Mouse (Mus musculus) MEL-GATA-1-ER (cell line): ENCODE measurements around the gene Cers5.
"Not testable (repeated sequence)": the region's sequence is repeated elsewhere in the genome, so short reads cannot be mapped to it uniquely, and the experiment has no call there.

Experiments
- DNase-seq: peaks from one replicate; pipeline ENCODE4 v3.0.0-alpha.2; 2012; ENCODE audit warnings: low read depth; ENCODE audit errors: extremely low read depth

Cers5 gene

DNA sequence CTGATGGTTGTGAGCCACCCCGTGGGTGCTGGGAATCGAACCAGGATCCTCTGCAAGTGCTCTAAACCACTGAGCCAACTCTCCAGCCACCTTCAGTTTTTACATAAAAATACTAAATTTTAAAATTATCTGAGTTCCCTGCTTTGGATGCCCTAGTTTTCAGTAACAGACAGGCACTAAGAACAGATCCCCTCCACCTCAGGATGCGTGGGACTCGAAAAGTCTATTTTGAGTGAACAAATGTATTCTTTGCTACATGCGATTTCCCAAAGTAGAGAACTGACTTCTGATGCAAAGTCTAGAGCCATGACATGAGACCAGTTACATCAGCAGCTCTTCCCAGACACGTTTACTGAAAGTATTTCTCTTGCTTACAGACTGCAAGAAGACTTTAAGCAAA is 17.8 kb upstream of the Cers5 start:
- no peak for DNase-seq

DNA sequence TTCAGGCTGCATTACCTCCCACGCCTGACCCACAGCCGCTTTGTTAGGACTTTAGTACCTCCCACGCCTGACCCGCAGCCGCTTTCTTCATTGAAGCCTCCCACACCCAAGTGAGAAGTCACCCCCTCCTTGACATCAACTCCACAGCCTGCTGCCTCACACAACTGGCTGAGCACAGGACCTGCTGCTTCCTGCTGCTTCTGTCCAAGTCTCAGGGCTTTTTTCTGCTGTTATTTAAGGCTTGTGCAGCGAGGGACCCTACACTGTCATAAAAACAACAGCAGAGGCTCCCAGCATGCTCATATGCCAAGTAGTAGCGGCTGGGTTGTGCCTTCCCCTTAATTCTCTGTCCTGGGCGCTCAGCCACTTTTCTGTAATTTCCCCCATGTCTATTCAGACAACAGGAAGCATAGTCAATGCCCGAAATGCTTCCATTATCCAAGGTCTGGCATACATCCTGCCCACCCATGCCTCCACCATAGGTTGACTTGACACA is 15.0 kb upstream of the Cers5 start:
- DNase-seq: no peak

DNA sequence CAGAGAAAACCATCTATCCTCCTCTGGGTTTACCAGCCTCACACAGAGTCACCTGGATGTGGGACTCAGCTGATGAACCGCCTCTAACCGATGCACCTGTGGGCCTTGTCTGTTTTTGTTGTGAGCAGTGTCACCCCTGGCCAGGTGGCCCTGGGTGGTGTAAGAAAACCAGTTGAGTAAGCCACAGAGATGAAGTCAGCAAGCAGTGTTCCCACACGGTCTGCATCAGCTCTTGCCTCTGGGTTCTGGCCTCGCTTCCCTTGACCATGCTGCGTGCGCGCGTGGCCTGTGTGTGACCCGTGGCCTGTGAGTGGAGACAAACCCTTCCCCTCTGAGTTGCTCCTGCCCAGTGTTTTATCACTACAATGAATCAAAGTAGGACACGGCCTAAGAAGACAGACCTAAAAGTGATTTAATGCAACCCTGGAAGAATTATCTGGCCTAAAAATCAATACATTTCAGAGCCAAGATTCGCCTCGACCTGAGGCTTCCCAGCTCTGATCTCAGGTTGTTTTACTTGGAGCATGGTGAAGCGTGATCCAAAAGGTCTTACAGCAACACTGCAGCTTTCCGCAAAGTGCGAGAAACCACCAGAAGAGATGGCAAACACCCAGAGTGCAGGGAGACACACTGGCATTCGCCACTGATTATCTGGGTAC is 6.1 kb upstream of the Cers5 start:
- no peak for DNase-seq

DNA sequence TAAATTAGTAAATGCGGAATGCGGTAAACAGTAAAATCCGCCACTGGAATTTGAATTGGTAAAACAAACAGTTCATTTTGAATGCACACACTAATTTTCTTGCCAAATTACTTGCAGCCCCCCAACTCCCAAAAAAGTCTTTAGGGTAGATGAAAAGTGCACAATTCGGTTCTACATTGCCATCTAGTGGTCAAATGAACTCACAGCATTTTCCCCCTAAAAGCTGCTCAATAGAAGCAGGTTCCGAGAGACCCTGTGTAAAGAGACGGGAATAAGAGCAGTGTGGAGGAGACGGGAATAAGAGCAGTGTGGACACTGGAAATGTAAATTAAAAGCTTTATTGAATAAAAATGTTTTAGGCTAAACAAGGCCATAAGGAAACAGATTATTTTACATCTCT is 5.5 kb upstream of the Cers5 start:
- DNase-seq: peak; percentile 34

DNA sequence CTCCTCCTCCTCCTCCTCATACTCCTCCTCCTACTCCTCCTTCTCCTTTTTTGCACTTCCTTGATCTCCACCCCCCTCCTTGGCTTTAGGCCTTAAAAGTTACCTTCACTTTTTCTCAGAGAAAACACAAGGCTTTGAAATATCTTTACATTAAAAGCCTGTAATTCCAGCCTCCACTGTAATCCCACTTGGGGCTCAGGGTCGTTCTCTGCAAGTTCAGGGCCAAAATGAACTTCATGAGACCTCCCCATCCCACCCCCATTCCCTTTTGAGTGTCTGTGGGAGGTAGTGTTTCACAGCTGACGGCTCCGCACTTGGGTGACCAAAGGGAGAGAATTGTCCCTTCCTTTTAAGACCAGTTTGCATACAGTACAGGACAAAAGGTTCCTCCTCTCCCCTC is 240 bp upstream of the Cers5 start:
- DNase-seq: no peak

DNA sequence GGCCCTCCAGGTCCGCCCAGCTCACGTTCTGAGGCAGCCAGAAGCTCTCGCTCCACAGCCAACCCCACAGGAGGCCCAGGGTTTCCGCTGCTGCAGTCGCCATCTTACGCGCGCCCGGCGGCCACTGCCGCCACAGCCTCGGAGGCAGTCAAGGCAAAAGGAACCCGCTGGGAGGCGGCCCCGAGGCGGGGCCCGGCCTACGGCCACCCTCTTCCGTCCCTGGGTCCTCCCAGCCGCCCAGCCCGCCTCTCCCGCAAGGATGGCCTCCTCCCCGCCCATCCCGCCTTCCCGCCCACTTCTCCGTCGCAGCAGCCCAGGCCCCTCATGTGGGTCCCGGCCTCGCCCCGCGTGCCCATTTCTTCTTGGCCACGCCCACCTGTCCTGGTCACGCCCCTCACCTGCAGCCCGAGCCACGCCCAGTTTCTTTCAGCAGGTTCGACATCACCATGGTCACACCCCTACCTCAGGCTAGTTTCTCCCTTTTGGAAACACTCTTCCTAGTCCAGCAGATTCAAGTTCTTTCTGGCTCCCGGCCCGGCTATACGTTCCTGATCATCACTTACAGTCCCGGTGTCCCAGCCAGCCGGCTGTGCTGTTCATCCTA is 306 bp downstream of the Cers5 start:
- peak; percentile 80 for DNase-seq

DNA sequence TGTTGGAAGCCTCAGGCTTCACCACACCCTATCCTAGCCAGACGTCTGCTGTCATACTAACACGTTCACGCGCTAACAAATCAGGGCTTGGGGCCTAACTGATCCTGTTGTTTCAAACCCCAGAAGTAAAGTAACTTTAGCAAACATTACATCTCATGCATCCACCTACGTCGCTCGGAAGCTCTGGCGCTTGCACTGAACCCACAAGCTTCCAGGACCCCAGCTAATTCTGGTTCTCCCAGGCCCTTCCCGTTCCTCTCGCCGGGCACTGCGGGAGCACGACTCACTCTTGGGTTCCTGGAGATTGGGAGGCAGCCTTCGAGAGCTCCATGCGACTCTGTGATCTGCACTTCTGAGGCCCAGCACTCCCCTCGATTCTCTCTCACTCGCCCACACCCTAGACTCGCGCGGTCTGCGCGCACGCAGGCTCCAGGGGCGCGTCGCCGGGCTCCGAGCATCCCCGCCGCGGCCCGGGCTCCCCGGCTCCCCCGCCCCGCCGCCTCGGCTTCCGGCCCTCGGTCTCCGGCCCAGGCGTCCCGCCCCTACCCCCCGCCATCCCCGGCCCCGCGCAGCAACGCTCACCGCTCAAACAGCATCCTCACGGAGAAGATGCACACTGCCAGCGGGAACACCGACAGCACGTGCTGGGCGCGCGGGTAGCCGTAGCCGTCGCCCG is 946 bp downstream of the Cers5 start:
- peak; percentile 68 for DNase-seq

DNA sequence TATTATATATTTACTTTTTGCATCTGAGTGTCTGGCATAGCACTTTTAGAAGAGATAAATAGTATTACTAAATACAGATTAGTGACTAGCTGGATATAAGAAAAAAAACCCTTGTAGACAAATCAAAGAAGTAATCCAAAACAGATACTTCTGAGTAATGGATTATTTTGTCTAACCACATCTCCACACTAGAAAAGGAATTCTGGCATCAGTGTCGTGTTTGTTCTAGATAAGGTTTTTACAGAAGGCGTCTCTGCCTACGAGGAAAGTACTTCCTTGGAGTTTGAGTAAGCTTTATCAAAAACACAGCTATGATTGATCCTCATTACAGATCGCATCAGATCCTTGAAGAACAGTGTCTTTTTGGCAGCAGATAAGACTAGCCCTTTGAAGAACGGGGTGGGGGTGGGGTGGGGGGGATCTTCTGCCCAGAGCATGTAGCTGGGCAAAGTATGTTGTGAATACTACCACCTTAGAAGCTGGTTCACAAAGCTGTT is 1.6 kb downstream of the Cers5 start:
- no peak for DNase-seq

DNA sequence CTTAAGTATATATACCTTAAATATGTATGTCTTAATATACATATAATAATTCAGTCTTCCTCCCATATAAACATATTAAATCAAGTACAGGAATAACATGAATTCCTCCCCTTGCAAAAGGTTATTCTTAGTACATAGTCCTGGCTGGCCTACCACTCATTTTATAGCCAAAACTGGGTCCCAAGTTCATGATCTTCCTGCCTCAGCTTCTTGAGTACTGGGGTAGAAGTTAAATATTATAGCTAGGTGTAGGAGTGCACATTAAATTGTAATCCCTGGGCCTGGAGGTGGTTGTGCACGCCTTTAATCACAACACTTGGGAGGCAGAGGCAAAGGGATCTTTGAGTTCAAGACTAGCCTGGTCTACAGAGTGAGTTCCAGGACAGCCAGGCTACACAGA is 3.9 kb downstream of the Cers5 start:
- DNase-seq: no peak

DNA sequence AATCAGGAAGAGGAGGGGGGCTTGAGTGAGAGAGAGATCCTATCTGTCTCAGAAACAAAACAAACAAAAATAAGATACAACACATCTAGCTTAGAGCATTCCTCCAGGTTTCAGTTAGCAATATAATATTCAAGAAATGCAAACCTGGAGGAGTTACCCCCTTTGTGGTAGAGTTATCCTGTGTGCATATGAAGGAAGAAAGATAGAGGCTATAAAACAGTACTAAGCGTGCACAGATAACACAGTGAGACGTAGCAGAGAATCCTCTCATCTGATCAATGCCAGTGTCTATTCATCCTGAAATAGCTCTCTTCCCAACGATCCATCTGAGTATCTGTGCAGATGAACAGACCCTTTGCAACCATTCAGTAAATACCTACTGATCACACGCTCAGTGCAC is 5.2 kb downstream of the Cers5 start:
- no peak for DNase-seq

DNA sequence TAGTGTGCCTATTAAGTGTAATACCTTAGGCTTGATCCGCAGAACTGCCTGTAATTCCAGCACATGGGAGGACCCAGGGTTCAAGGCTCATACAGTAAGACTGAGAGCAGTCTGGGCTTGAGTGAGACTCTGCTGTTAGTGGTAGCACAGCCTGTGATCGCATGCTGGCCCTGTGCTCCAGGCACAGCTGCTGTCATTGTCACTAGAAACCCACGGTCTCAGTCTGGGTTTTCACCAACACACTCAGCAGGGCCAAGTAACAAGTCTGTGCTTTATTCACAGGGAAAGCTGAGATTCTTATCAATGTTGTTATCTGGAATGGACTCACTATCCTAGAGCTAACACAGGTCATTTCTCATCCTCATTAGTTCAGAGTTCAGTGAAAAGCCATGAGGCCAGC is 18.5 kb downstream of the Cers5 start:
- no peak for DNase-seq

DNA sequence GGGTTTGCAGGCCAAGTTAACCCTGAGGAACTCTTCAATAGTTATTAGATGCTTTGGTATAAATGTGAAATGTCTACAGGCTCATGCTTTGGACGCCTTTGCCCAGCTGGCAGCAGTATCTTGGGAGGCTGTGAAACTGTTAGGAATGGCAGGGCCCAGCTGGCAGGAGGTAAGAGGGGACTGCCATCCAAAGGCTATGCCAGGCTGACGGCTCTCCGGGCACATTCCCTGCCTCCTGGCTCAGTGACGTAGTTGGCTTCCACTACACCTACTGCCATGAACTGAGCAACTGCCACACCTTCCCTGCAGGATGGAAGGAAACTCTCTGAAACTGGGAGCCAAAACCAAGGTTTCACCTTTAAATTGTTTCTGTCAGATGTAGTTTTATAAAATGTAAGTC is 32.5 kb downstream of the Cers5 start:
- DNase-seq: no peak

DNA sequence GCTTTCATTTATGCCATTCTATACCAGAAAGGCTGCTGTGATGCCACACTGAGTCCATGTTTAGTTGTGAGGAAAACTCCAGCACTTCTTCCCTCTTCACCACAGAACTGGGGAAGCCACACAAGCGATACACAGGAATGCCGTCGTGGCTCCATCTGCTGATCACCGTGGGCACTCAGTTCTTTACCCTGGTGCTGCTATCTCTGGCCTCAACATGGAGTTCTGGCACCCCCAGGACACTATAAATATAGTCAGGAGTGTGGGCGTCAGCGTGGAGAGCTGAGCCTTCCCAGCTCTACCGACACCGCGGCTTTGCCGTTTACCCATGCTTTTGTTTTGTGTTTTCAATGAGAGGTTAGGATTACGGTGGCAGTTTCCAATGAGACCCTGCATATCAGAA is 36.0 kb downstream of the Cers5 start:
- no peak for DNase-seq

DNA sequence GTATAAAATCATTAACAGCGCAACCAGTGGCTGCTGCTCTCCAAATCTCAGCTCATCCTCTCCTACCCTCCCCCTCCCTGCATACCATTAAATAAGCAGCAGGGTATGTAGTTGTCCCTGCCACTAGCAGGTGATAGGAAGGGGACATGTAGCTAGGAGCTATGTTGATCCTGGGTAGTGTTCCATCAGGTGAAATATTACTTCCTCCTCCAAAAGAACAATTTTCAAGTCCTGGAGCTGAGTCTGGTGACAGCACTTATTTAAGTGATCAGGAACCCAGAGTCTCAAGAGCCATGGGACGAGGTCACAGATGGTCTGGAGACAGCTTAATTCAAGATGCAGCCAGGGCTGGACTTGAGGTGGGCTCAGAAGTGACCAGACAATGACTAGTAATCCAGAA is 37.1 kb downstream of the Cers5 start:
- no peak for DNase-seq

DNA sequence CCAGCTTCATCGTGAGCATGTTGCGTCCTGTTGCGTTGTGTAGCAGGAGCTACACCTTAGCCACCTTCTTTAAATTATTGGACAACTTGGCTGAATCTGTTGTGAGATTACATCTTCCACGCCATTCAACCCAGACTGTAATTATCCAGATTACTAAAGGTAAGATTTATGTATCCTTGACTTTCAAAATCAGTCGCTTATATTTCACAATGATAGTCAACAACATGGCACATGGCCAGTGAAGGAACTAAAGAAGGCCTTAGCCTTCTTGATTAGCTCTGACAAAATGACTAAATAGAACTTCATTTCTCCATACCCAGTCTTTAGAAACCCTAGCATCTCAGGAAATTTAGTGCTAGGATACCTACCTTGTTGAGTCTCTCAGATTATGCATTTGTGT is 39.5 kb downstream of the Cers5 start:
- DNase-seq: no peak

DNA sequence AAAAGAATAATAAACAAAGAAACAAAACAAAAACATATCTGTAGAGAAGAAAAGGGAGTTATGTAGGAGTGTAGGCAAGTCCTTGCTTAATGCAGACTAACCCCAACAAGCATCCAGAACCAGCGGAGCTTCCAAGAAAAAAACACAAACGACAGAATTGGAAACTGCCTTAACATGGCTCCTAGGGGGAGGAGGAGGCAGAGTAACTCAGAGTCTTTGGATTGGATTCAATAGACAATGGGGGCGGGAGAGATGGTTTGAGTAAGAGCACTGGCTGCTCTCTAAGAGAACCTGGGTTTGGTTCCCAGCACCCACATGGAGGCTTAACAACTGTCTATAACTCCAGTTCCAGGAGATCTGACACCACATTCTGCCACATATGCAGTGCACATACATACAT is 41.0 kb downstream of the Cers5 start:
- no peak for DNase-seq

DNA sequence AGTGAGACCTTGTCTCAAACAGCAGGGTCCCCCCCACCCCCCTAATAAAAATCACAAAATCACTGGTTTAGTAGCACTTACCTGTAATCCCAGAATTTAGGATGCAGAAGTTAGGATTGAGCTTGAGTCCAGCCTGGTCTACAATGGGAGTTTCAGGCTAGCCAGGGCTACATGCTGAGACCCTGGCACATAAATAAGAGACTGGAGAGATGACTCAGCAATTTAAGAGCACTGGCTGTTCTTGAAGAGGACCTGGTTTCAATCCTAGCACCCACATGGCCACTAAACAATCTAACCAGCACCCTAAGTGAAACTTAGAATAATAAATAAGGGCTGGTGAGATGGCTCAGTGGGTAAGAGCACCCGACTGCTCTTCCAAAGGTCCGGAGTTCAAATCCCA is 41.5 kb downstream of the Cers5 start:
- DNase-seq: no peak

DNA sequence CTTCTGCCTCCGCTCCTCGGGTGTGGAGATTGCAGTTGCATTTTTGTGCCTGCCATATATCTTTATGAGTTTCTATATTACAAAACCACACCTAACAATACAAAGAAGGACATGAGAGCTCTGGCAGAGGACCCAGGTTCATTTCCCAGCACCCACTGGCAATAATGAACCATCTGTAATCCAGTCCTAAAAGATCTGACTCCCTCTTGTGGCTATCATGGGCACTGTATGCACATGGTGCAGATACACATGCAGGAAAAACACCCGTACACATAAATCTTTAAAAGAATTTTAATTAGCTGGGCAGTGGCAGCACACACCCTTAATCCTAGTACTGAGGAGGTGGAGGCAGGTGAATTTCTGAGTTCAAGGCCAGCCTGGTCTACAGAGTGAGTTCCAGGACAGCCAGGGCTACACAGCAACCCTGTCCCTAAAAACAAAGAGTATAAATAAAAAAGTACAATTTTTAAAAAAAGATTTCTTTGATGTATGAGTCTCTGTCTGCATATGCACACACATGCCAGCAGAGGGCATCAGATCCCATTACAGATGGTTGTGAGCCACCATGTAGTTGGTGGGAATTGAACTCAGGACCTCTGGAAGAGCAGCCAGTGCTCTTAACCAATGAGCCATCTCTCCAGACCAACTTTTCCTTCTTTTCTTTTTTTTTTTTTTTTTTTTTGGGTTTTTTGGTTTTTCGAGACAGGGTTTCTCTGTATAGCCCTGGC is 43.5 kb downstream of the Cers5 start:
- DNase-seq: no peak

DNA sequence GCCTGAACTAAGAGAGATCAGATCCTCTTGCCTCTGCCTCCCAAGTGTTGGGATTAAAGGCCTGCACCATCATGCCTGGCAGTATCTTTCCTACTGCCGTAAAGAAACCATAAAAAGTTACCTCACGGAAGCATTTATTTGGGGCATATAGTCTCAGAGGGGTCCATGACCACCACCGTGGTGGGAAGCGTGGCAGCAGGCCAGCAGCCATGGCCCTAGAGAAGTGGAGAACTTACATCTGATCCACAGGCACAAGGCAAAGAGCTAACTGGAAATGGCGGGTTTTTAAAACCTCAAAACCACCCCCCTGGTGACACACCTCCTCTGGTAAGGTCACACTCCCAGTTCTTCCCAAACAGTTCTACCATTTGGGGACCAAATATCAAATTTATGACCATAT is 44.5 kb downstream of the Cers5 start:
- DNase-seq: no peak

DNA sequence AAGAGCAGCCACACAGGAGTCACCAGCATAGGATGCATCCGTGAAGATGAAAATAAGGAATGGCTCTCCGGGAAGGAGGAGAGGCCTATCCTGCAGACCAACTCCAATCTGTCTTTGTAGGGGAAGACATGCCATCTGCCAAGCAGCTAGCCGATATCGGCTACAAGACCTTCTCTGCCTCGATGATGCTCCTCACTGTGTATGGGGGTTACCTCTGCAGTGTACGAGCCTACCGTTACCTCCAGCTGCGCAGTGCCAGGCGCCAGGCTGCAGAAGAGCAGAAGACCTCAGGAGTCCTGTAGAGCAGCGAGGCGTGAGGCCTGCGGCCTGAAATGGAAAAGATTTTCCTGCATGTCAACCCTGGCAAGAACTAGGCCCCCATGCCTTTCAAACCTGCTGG is 45.2 kb downstream of the Cers5 start:
- DNase-seq: no peak

DNA sequence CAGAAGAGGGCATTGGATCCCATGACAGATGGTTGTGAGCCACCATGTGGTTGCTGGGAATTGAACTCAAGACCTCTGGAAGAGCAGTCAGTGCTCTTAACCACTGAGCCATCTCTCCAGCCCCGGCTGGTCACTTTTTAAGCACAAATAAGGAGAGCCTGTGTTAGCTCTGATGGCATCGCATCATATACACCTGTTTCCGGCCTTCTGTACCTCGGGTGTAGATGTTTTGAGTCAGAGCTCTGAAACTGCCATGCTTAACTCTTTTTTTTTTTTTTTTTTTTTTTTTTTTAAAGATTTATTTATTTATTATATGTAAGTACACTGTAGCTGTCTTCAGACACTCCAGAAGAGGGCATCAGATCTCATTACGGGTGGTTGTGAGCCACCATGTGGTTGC is 45.6 kb downstream of the Cers5 start:
- DNase-seq: not testable (repeated sequence)

DNA sequence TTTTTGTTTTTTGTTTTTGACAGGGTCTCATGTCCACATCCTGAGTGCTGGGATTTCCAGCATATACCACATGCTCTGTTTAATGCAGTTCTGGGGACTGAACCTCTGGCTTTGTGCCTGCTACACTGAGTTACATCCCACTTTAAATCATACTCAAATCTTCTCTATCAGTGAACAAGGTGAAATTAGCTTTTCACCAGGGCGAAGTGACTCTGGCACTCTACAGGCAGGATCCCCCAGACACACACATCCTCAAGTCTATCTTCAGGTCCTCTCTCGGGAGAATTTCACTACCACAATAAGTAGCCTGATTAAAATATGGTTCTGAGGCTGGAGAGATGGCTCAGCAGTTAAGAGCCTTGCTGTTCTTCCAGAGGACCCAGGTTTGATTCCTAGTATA is 46.1 kb downstream of the Cers5 start:
- no peak for DNase-seq
